Mouse (Mus musculus) hindbrain, embryonic 16.5 days (tissue): ENCODE results near the gene Nr4a3. TPM values are rescaled to one million over a fixed set of nuclear protein-coding genes. Genes with fewer than 3 reads are reported as not detected.
A peak's percentile ranks its signal among the peaks of the same experiment; 100 is the strongest.

Experiments
- ATAC-seq: fragments of 200-750 bp; cut with Nextera tagmentation; 2 replicates; pipeline ENCODE4 v1.8.0; 2017; ENCODE audit warnings: moderate TSS enrichment, moderate library complexity
- H3K27ac ChIP-seq: fragments of 300-500 bp; sonication (generic); 2 replicates; pipeline ENCODE4 v1.5.1; 2014; ENCODE audit warnings: low read depth, mild to moderate bottlenecking, control low read depth, low read length, moderate library complexity
- H3K27me3 ChIP-seq: fragments of 300-500 bp; sonication (generic); replicated peaks from 2 replicates; pipeline ENCODE4 v1.6.1; 2014; ENCODE audit warnings: low read length; ENCODE audit not compliant: control insufficient read depth, insufficient read depth
- H3K36me3 ChIP-seq: fragments of 300-500 bp; sonication (generic); 2 replicates; pipeline ENCODE4 v1.6.1; 2014; ENCODE audit warnings: mild to moderate bottlenecking, low read length, moderate library complexity, mixed read lengths; ENCODE audit not compliant: control insufficient read depth, insufficient read depth
- H3K4me1 ChIP-seq: fragments of 300-500 bp; sonication (generic); 2 replicates; pipeline ENCODE4 v1.6.1; 2014; ENCODE audit warnings: low read depth, low read length; ENCODE audit not compliant: control insufficient read depth, insufficient read depth
- H3K4me2 ChIP-seq: fragments of 300-500 bp; sonication (generic); 2 replicates; pipeline ENCODE4 v1.6.1; 2014; ENCODE audit warnings: mild to moderate bottlenecking, low read length, control low read depth, moderate library complexity
- H3K4me3 ChIP-seq: fragments of 300-500 bp; sonication (generic); 2 replicates; pipeline ENCODE4 v1.5.1; 2014; ENCODE audit warnings: mild to moderate bottlenecking, low read length, control low read depth, moderate library complexity
- H3K9ac ChIP-seq: fragments of 300-500 bp; sonication (generic); 2 replicates; pipeline ENCODE4 v1.6.1; 2014; ENCODE audit warnings: low read depth, mild to moderate bottlenecking, control low read depth, low read length, moderate library complexity
- H3K9me3 ChIP-seq: fragments of 300-500 bp; sonication (generic); 2 replicates; pipeline ENCODE4 v1.6.1; 2014; ENCODE audit warnings: mild to moderate bottlenecking, low read length, moderate library complexity; ENCODE audit not compliant: control insufficient read depth
- WGBS: fragments of 180-500 bp; shearing (Covaris S2); extraction: QIAGEN DNeasy Blood & Tissue Kit; methylation state at CpG from one replicate; pipeline ENCODE4 v1.1.7; 2014; 5-methylcytosine and 5-hydroxymethylcytosine counted together
- polyA plus RNA-seq: library from polyadenylated mRNA; unstranded; fragments of >200 nt; fragmentation: Nextera tagmentation; extraction: Ambion mirVana; gene quantifications from 2 replicates; pipeline ENCODE4 v1.2.1, GENCODE M21; 2015

The Nr4a3 gene
- polyA plus RNA-seq, result 0.89 and 1.3 TPM in 2 replicates

- Histone ChIP-seq H3K4me1 (peaks cover 41% of the 10 kb centered on the region), H3K36me3 (no peaks in the 10 kb centered on the region), H3K9ac (peak within 1 kb of the TSS; percentile 81), H3K9me3 (no peaks in the 10 kb centered on the region), H3K27me3 (peaks cover under 1% of the 10 kb centered on the region), H3K27ac (peak within 1 kb of the TSS; percentile 88), H3K4me3 (peak within 1 kb of the TSS; percentile 85), H3K4me2 (peak within 1 kb of the TSS; percentile 99)
- WGBS, result under 1% methylated on average over 34 of the region's 54 CpGs
- peak; percentile 82 for ATAC-seq
Observed at GRCm38 (mm10) chr4:48044491-48045211, at the start of gene Nr4a3. Nr4a3 (plus strand) TSS chr4:48045153.

GRCm38 (mm10) chr4:48002969-48003368 lies 42.0 kb upstream of the Nr4a3 start:
- H3K9ac ChIP-seq, result no peak overlapping the region
- H3K36me3 ChIP-seq, result no peaks in the 10 kb centered on the region
- H3K9me3 ChIP-seq, result no peaks in the 10 kb centered on the region
- no peak overlapping the region for H3K27ac ChIP-seq
- no peak overlapping the region for H3K4me3 ChIP-seq
- no peaks in the 10 kb centered on the region for H3K4me1 ChIP-seq
- H3K4me2 ChIP-seq, result no peak overlapping the region
- ATAC-seq, result no peak
- WGBS, result 82% methylated on average over 4 of the region's 4 CpGs
- no peaks in the 10 kb centered on the region for H3K27me3 ChIP-seq

- Histone ChIP-seq H3K27ac (no peak overlapping the region), H3K27me3 (no peaks in the 10 kb centered on the region), H3K9me3 (no peaks in the 10 kb centered on the region), H3K36me3 (no peaks in the 10 kb centered on the region), H3K4me1 (no peaks in the 10 kb centered on the region), H3K4me3 (no peak overlapping the region), H3K4me2 (no peak overlapping the region), H3K9ac (no peak overlapping the region)
- no peak for ATAC-seq
- WGBS, result 94% methylated on average over 3 of the region's 3 CpGs
Observed at GRCm38 (mm10) chr4:48003456-48003855, 41.5 kb upstream of the Nr4a3 start.

GRCm38 (mm10) chr4:48006355-48006754 lies 38.6 kb upstream of the Nr4a3 start:
- H3K27me3 ChIP-seq, result no peaks in the 10 kb centered on the region

GRCm38 (mm10) chr4:48012209-48012608 lies 32.7 kb upstream of the Nr4a3 start:
- H3K4me3 ChIP-seq, result no peak overlapping the region
- H3K27me3 ChIP-seq, result no peaks in the 10 kb centered on the region
- 93% methylated on average over 3 of the region's 3 CpGs for WGBS
- no peaks in the 10 kb centered on the region for H3K4me1 ChIP-seq
- no peaks in the 10 kb centered on the region for H3K9me3 ChIP-seq
- H3K9ac ChIP-seq, result no peak overlapping the region
- H3K36me3 ChIP-seq, result no peaks in the 10 kb centered on the region
- ATAC-seq, result no peak
- no peak overlapping the region for H3K27ac ChIP-seq
- no peak overlapping the region for H3K4me2 ChIP-seq

More at GRCm38 (mm10) chr4:48006355-48006754, 38.6 kb upstream of the Nr4a3 start:
- no peak overlapping the region for H3K9ac ChIP-seq
- H3K4me2 ChIP-seq, result no peak overlapping the region
- no peak for ATAC-seq
- no peak overlapping the region for H3K27ac ChIP-seq
- H3K9me3 ChIP-seq, result no peaks in the 10 kb centered on the region
- no peak overlapping the region for H3K4me3 ChIP-seq
- no peaks in the 10 kb centered on the region for H3K4me1 ChIP-seq
- H3K36me3 ChIP-seq, result no peaks in the 10 kb centered on the region
- WGBS, result 92% methylated on average over 3 of the region's 3 CpGs

- no peaks in the 10 kb centered on the region for H3K36me3 ChIP-seq
- no peak overlapping the region for H3K4me2 ChIP-seq
- H3K4me3 ChIP-seq, result no peak overlapping the region
- WGBS, result 88% methylated on average over 3 of the region's 3 CpGs
- H3K4me1 ChIP-seq, result no peaks in the 10 kb centered on the region
- H3K27ac ChIP-seq, result no peak overlapping the region
- ATAC-seq, result no peak
- H3K9me3 ChIP-seq, result no peaks in the 10 kb centered on the region
- H3K27me3 ChIP-seq, result no peaks in the 10 kb centered on the region
- no peak overlapping the region for H3K9ac ChIP-seq
Observed at GRCm38 (mm10) chr4:48022966-48023365, 22.0 kb upstream of the Nr4a3 start.

GRCm38 (mm10) chr4:48029652-48030051 lies 15.3 kb upstream of the Nr4a3 start:
- Histone ChIP-seq H3K36me3 (no peaks in the 10 kb centered on the region), H3K27me3 (no peaks in the 10 kb centered on the region), H3K4me2 (no peak overlapping the region), H3K4me3 (no peak overlapping the region), H3K9ac (no peak overlapping the region), H3K4me1 (no peaks in the 10 kb centered on the region), H3K9me3 (no peaks in the 10 kb centered on the region), H3K27ac (no peak overlapping the region)
- ATAC-seq, result no peak
- WGBS, result 62% methylated on average over 24 of the region's 24 CpGs

GRCm38 (mm10) chr4:48034287-48034686 lies 10.7 kb upstream of the Nr4a3 start:
- H3K27me3 ChIP-seq, result no peaks in the 10 kb centered on the region
- H3K9me3 ChIP-seq, result no peaks in the 10 kb centered on the region
- 89% methylated on average over 9 of the region's 9 CpGs for WGBS
- ATAC-seq, result no peak
- no peaks in the 10 kb centered on the region for H3K36me3 ChIP-seq
- H3K9ac ChIP-seq, result no peak overlapping the region
- no peak overlapping the region for H3K27ac ChIP-seq
- no peak overlapping the region for H3K4me3 ChIP-seq
- H3K4me1 ChIP-seq, result no peaks in the 10 kb centered on the region
- H3K4me2 ChIP-seq, result no peak overlapping the region

- H3K4me3 ChIP-seq, result no peak overlapping the region
- H3K9me3 ChIP-seq, result no peaks in the 10 kb centered on the region
- no peaks in the 10 kb centered on the region for H3K36me3 ChIP-seq
- H3K4me1 ChIP-seq, result peaks cover 6% of the 10 kb centered on the region
- no peak for ATAC-seq
- 84% methylated on average over 4 of the region's 4 CpGs for WGBS
- H3K27me3 ChIP-seq, result no peaks in the 10 kb centered on the region
- no peak overlapping the region for H3K9ac ChIP-seq
- H3K27ac ChIP-seq, result no peak overlapping the region
- H3K4me2 ChIP-seq, result no peak overlapping the region
Observed at GRCm38 (mm10) chr4:48037646-48038045, 7.3 kb upstream of the Nr4a3 start.
